Mouse (Mus musculus) CH12.LX (cell line): ENCODE results near the gene Mical3. TPM values are rescaled to one million over a fixed set of nuclear protein-coding genes. Genes with fewer than 3 reads are reported as not detected.

Experiments
- DNase-seq: peaks from one replicate; pipeline ENCODE4 v3.0.0-alpha.2; 2013; ENCODE audit errors: extremely low read depth
- H3K27ac ChIP-seq: 2 replicates; pipeline ENCODE4 v1.5.1; 2012; ENCODE audit warnings: low read depth, mild to moderate bottlenecking, control low read depth, moderate library complexity; ENCODE audit not compliant: insufficient read depth
- H3K27me3 ChIP-seq: replicated peaks from 2 replicates; pipeline ENCODE3; 2012; ENCODE audit warnings: inconsistent platforms
- H3K36me3 ChIP-seq, 2 experiments: replicated peaks in 1 of 2; 2 replicates each; pipeline versions ENCODE3 to v1.6.1; 2012; ENCODE audit warnings: inconsistent platforms in 1 of 2, low read length in 1 of 2, mild to moderate bottlenecking in 1 of 2, mixed read lengths in 1 of 2, moderate library complexity in 1 of 2; ENCODE audit not compliant: control insufficient read depth in 1 of 2, insufficient read depth in 1 of 2
- H3K4me1 ChIP-seq, 2 experiments: 2 replicates each; pipeline ENCODE4 v1.6.1; 2012; ENCODE audit warnings: inconsistent platforms in 1 of 2, moderate library complexity in 1 of 2; ENCODE audit not compliant: insufficient read depth in 2 of 2, control insufficient read depth in 1 of 2
- H3K4me2 ChIP-seq: 2 replicates; pipeline ENCODE4 v1.6.1; 2012; ENCODE audit warnings: low read depth, mild to moderate bottlenecking, control low read depth; ENCODE audit not compliant: poor library complexity, insufficient read depth, severe bottlenecking
- H3K4me3 ChIP-seq, 3 experiments: fragments of 150-350 bp in 1 of 3; sonication (generic) in 1 of 3; replicated peaks in 1 of 3; 2 replicates each; pipeline versions ENCODE3 to v1.5.1; 2011 to 2012; ENCODE audit warnings: low read depth in 2 of 3, low read length in 2 of 3, mild to moderate bottlenecking in 2 of 3, moderate library complexity in 2 of 3, control low read depth in 1 of 3, improper control_type of control experiment in 1 of 3, inconsistent platforms in 1 of 3, mixed read lengths in 1 of 3; ENCODE audit not compliant: poor library complexity in 1 of 3
- H3K79me2 ChIP-seq: replicated peaks from 2 replicates; pipeline ENCODE4 v1.6.1; 2012; ENCODE audit warnings: mild to moderate bottlenecking, moderate library complexity; ENCODE audit not compliant: control insufficient read depth, poor library complexity, insufficient read depth, severe bottlenecking; ENCODE audit errors: extremely low read depth
- H3K9ac ChIP-seq: 2 replicates; pipeline ENCODE4 v1.6.1; 2012; ENCODE audit warnings: low read depth, mild to moderate bottlenecking, control low read depth, moderate library complexity; ENCODE audit not compliant: insufficient read depth
- H3K9me3 ChIP-seq: replicated peaks from 2 replicates; pipeline ENCODE3; 2012; ENCODE audit warnings: low read length, inconsistent platforms, mixed read lengths
- CHD2 ChIP-seq: IDR thresholded peaks from 2 replicates; pipeline ENCODE4 v1.6.1; 2011; ENCODE audit warnings: low read length, improper control_type of control experiment
- EP300 ChIP-seq: IDR thresholded peaks from 2 replicates; pipeline ENCODE4 v1.6.1; 2011; ENCODE audit warnings: low read length, improper control_type of control experiment
- GABPA ChIP-seq: IDR thresholded peaks from 2 replicates; pipeline ENCODE4 v1.6.1; 2012; ENCODE audit warnings: low read depth, low read length, improper control_type of control experiment, inconsistent platforms; ENCODE audit not compliant: insufficient replicate concordance
- JUN ChIP-seq: IDR thresholded peaks from 2 replicates; pipeline ENCODE4 v1.6.1; 2011; ENCODE audit warnings: low read depth, mild to moderate bottlenecking, low read length, improper control_type of control experiment, moderate library complexity; ENCODE audit not compliant: insufficient read depth
- JUND ChIP-seq: conservative IDR thresholded peaks from 2 replicates; pipeline ENCODE4 v1.6.1; 2011; ENCODE audit warnings: low read depth, low read length, improper control_type of control experiment
- KAT2A ChIP-seq: IDR thresholded peaks from 2 replicates; pipeline ENCODE4 v1.6.1; 2012; ENCODE audit warnings: low read length, improper control_type of control experiment, inconsistent platforms; ENCODE audit not compliant: insufficient replicate concordance
- MAZ ChIP-seq: IDR thresholded peaks from 2 replicates; pipeline ENCODE4 v1.6.1; 2012; ENCODE audit warnings: low read depth, mild to moderate bottlenecking, inconsistent platforms, low read length, improper control_type of control experiment, moderate library complexity
- MEF2A ChIP-seq: IDR thresholded peaks from 2 replicates; pipeline ENCODE4 v1.6.1; 2014; ENCODE audit warnings: low read depth, mild to moderate bottlenecking, inconsistent platforms, low read length, improper control_type of control experiment, borderline replicate concordance
- NELFE ChIP-seq: IDR thresholded peaks from 2 replicates; pipeline ENCODE4 v1.6.1; 2011; ENCODE audit warnings: low read depth, low read length, improper control_type of control experiment
- NRF1 ChIP-seq: IDR thresholded peaks from 2 replicates; pipeline ENCODE4 v1.6.1; 2014; ENCODE audit warnings: low read depth, mild to moderate bottlenecking, inconsistent platforms, low read length, improper control_type of control experiment, moderate library complexity
- POLR2AphosphoS2 ChIP-seq: IDR thresholded peaks from 2 replicates; pipeline ENCODE4 v1.6.1; 2011; ENCODE audit warnings: low read depth, low read length, improper control_type of control experiment
- RCOR1 ChIP-seq: conservative IDR thresholded peaks from 2 replicates; pipeline ENCODE4 v1.6.1; 2012; ENCODE audit warnings: low read depth, mild to moderate bottlenecking, inconsistent platforms, low read length, improper control_type of control experiment
- SMC3 ChIP-seq: IDR thresholded peaks from 2 replicates; pipeline ENCODE4 v1.6.1; 2011; ENCODE audit warnings: low read depth, low read length, improper control_type of control experiment
- TBP ChIP-seq: conservative IDR thresholded peaks from 2 replicates; pipeline ENCODE4 v1.6.1; 2011; ENCODE audit warnings: low read depth, low read length, improper control_type of control experiment
- TCF12 ChIP-seq: IDR thresholded peaks from 2 replicates; pipeline ENCODE4 v1.6.1; 2014; ENCODE audit warnings: low read depth, mild to moderate bottlenecking, inconsistent platforms, low read length, improper control_type of control experiment
- UBTF ChIP-seq: IDR thresholded peaks from 2 replicates; pipeline ENCODE4 v1.6.1; 2012; ENCODE audit warnings: low read depth, mild to moderate bottlenecking, inconsistent platforms, low read length, improper control_type of control experiment, moderate library complexity
- ZKSCAN1 ChIP-seq: IDR thresholded peaks from 2 replicates; pipeline ENCODE4 v1.6.1; 2012; ENCODE audit warnings: low read depth, inconsistent platforms, low read length, improper control_type of control experiment, borderline replicate concordance
- dilution Hi-C: fragments of 300-500 bp; cut with MboI; formaldehyde crosslinking; loops from 2 replicates; pipeline ENCODE4 v1.14.3; 2020; ENCODE audit warnings: low sequenced_read_pairs; ENCODE audit not compliant: extremely low pct_unique_long_range_greater_than_20kb, extremely low pct_ligation_motif_present
- in situ Hi-C: fragments of 300-500 bp; cut with MboI; formaldehyde crosslinking; loops from 3 replicates; pipeline ENCODE4 v1.14.3; 2019; ENCODE audit warnings: low sequenced_read_pairs, low pct_ligation_motif_present, low pct_unique_long_range_greater_than_20kb, mixed read lengths
- polyA plus RNA-seq: library from polyadenylated mRNA; unstranded; fragments of >175 nt; gene quantifications from 2 replicates; pipeline ENCODE4 v1.2.1, GENCODE M21; 2012; ENCODE audit warnings: low read depth; ENCODE audit not compliant: insufficient read length
- total RNA-seq, 2 experiments: library from RNA; depleted of rRNA; stranded (reverse); fragments of 300-350 nt in 1 of 2; fragments of >200 nt in 1 of 2; gene quantifications; 2 replicates each; pipeline ENCODE4 v1.2.3; 2012 to 2014

The Mical3 gene
- total and polyA plus RNA-seq, 3 experiments = 10.2 to 56.3 (median 26.8) TPM

DNA sequence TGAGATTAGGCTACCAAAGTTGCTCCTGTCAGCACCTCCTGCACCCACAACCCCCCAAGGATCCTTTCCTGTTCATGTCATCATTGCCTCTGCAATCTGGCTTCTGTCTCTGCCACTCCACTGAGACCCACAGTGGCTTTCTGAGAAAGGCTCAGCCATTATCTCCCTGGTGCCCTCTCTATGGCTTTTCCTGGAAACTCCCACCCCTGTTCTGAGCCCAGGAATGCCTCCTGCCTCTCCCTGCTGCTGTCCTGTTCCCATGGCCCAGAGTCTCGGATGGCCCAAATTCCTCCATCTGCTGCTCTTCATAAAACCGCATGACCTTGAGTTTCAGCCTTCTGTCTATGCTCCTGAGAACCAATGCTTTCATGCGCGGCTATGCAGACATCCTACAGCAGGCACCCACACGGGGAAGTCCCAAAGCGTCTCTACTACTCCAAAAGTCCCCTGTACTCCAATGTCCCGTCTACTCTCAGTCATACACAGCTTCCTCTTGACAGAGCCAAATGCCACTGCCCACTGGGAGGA lies 77.2 kb downstream of the Mical3 start (continued):
- TF ChIP-seq RCOR1 = peak; percentile 73; the same call in 1 of the 2 replicates
- peak; percentile 21; the same call in 1 of the 2 replicates for TF ChIP-seq SMC3
- no peak; the same call in 1 of the 2 replicates for TF ChIP-seq NRF1
- TF ChIP-seq TBP = no peak
- peak; percentile 57; the same call in 1 of the 2 replicates for TF ChIP-seq TCF12
- no peak for TF ChIP-seq GABPA
- TF ChIP-seq KAT2A = no peak

DNA sequence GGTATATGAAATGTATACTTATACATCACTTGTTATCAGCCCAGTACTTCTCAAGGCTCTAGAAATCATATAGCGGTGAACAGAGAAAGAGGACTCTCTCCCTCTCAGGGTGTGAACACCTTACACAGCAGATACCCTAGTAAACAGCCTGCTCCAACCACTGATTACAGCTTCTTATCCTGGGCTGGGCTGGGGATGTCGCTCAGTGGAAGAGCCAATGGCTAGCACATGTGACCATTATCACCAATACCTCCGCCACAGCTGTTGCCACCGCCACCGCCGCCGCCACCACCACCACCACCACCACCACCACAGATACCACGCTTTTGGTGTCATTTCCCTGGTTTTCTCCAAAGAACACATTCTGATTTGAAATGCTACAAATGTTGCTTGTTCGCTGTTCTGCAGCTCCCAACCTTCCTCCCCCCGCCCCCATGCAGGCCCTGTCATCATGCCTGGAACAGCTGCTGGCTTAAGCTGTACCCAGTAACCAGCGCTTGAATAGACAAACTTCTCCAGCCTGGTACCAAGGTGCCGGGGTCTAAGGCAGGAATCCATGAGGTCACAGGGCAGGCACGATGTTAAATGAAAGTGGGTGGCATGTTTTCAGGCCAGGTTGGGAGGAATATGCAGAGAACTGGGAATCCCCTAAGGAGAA lies 78.7 kb downstream of the Mical3 start:
- no peaks in the 10 kb centered on the region for H3K27me3 ChIP-seq
- H3K9me3 ChIP-seq = no peaks in the 10 kb centered on the region
- H3K9ac ChIP-seq = no peak overlapping the region
- no peak overlapping the region for H3K27ac ChIP-seq
- H3K79me2 ChIP-seq = peaks cover 8% of the 10 kb centered on the region
- H3K36me3 ChIP-seq = peaks cover 0 to 31% of the 10 kb centered on the region in 2 experiments
- in situ Hi-C loops (no loop called here), dilution Hi-C loops (no loop called here)
- no peak overlapping the region for H3K4me3 ChIP-seq
- no peak for DNase-seq
- no peak overlapping the region for H3K4me2 ChIP-seq
- H3K4me1 ChIP-seq = peaks cover 33 to 95% of the 10 kb centered on the region in 2 experiments
- TF ChIP-seq JUN (no peak), JUND (no peak), NELFE (no peak), POLR2AphosphoS2 (no peak), ZKSCAN1 (no peak), UBTF (no peak), MEF2A (no peak), EP300 (no peak), TBP (no peak), CHD2 (no peak)

DNA sequence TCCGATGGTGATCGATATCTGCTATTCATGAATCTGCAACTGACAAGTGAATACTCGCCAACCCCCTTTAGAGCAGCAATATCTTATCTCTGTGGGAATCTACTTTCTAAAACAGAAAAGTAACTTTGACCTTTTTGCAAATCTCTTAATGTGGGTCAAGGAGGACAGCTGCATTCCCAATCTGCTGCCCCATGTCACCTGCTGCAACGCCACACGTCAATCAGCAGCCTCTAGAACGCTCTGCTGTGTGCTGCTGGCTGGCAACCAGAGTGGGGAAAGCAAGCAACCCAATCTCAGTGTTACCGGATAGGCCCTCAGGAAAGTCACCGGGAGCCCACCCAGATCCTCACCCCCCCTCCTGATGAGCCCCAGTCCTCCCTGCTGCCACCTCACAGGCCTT lies 79.4 kb downstream of the Mical3 start:
- no peak overlapping the region for H3K9ac ChIP-seq
- no peaks in the 10 kb centered on the region for H3K9me3 ChIP-seq
- H3K4me1 ChIP-seq = peaks cover 33 to 95% of the 10 kb centered on the region in 2 experiments
- peaks cover 0 to 25% of the 10 kb centered on the region in 2 experiments for H3K36me3 ChIP-seq
- in situ Hi-C loops = no loop called here
- no peak overlapping the region for H3K4me3 ChIP-seq
- DNase-seq = no peak
- H3K27ac ChIP-seq = no peak overlapping the region
- no peaks in the 10 kb centered on the region for H3K27me3 ChIP-seq
- H3K79me2 ChIP-seq = peaks cover 8% of the 10 kb centered on the region
- no peak for TF ChIP-seq NELFE
- no peak for TF ChIP-seq POLR2AphosphoS2
- TF ChIP-seq MAZ = no peak
- TF ChIP-seq JUND = no peak
- no peak for TF ChIP-seq CHD2
- dilution Hi-C loops = no loop called here
- no peak overlapping the region for H3K4me2 ChIP-seq
